Mouse (Mus musculus) embryonic facial prominence, embryonic 11.5 days (tissue): ENCODE measurements around the gene Spast. TPM values are rescaled to one million over a fixed set of nuclear protein-coding genes. Genes with fewer than 3 reads are reported as not detected.

Source experiments
- ATAC-seq: fragments of 200-750 bp; cut with Nextera tagmentation; replicated peaks from 2 replicates; pipeline ENCODE4 v1.8.0; 2017; ENCODE audit warnings: low read depth; ENCODE audit not compliant: insufficient number of reproducible peaks, low FRiP score, low TSS enrichment
- DNase-seq: peaks from one replicate; pipeline ENCODE4 v3.0.0-alpha.2; 2015; ENCODE audit warnings: low spot score
- H3K27ac ChIP-seq: fragments of 300-500 bp; sonication (generic); replicated peaks from 2 replicates; pipeline ENCODE4 v1.5.1; 2014; ENCODE audit warnings: mild to moderate bottlenecking, low read depth, low read length, control low read depth
- H3K27me3 ChIP-seq: fragments of 300-500 bp; sonication (generic); 2 replicates; pipeline ENCODE4 v1.6.1; 2014; ENCODE audit warnings: mild to moderate bottlenecking, low read length, moderate library complexity, mixed read lengths; ENCODE audit not compliant: control insufficient read depth, insufficient read depth
- H3K36me3 ChIP-seq: fragments of 300-500 bp; sonication (generic); replicated peaks from 2 replicates; pipeline ENCODE4 v1.6.1; 2014; ENCODE audit warnings: low read depth, mild to moderate bottlenecking, low read length, moderate library complexity, mixed read lengths; ENCODE audit not compliant: control insufficient read depth, insufficient read depth
- H3K4me1 ChIP-seq: fragments of 300-500 bp; sonication (generic); 2 replicates; pipeline ENCODE4 v1.6.1; 2014; ENCODE audit warnings: low read length, mixed read lengths; ENCODE audit not compliant: control insufficient read depth, insufficient read depth
- H3K4me2 ChIP-seq: fragments of 300-500 bp; sonication (generic); 2 replicates; pipeline ENCODE4 v1.6.1; 2014; ENCODE audit warnings: low read depth, mild to moderate bottlenecking, control low read depth, low read length, moderate library complexity
- H3K4me3 ChIP-seq: fragments of 300-500 bp; sonication (generic); 2 replicates; pipeline ENCODE4 v1.5.1; 2014; ENCODE audit warnings: low read depth, low read length, control low read depth
- H3K9ac ChIP-seq: fragments of 300-500 bp; sonication (generic); replicated peaks from 2 replicates; pipeline ENCODE4 v1.6.1; 2014; ENCODE audit warnings: mild to moderate bottlenecking, control low read depth, low read length
- H3K9me3 ChIP-seq: fragments of 300-500 bp; sonication (generic); replicated peaks from 2 replicates; pipeline ENCODE4 v1.6.1; 2016; ENCODE audit warnings: mild to moderate bottlenecking, low read length, inconsistent platforms, mixed read lengths; ENCODE audit not compliant: control insufficient read depth
- WGBS: fragments of 180-500 bp; shearing (Covaris S2); extraction: QIAGEN DNeasy Blood & Tissue Kit; methylation state at CpG from one replicate; pipeline ENCODE4 v1.1.7; 2014; 5-methylcytosine and 5-hydroxymethylcytosine counted together
- polyA plus RNA-seq: library from polyadenylated mRNA; unstranded; fragments of >200 nt; fragmentation: Nextera tagmentation; extraction: Ambion mirVana; gene quantifications from 2 replicates; pipeline ENCODE4 v1.2.1, GENCODE M21; 2014

The Spast gene
- polyA plus RNA-seq, 1 experiment from 2014 or later, result 41.3 TPM

GRCm38 (mm10) chr17:74338225-74338931, 409 bp upstream of the Spast start:
- no peaks in the 10 kb centered on the region for H3K9me3 ChIP-seq
- H3K27ac ChIP-seq, result peak overlapping the region; percentile 93
- no peaks in the 10 kb centered on the region for H3K36me3 ChIP-seq
- H3K4me1 ChIP-seq, result no peaks in the 10 kb centered on the region
- peak overlapping the region; percentile 98 for H3K4me3 ChIP-seq
- peak overlapping the region; percentile 75 for H3K4me2 ChIP-seq
- under 1% methylated on average over 42 of the region's 50 CpGs for WGBS
- H3K27me3 ChIP-seq, result no peaks in the 10 kb centered on the region
- ATAC-seq (peak; percentile 93), DNase-seq (peak; percentile 97)
- peak overlapping the region; percentile 97 for H3K9ac ChIP-seq

- Histone ChIP-seq H3K4me1 (no peaks in the 10 kb centered on the region), H3K36me3 (no peaks in the 10 kb centered on the region), H3K9me3 (no peaks in the 10 kb centered on the region), H3K27ac (no peak overlapping the region), H3K9ac (no peak overlapping the region), H3K27me3 (no peaks in the 10 kb centered on the region), H3K4me3 (0 out of 2 replicates have a peak overlapping the region, but pooled peaks have one; percentile 2), H3K4me2 (no peak overlapping the region)
- WGBS, result 61% methylated on average over 5 of the region's 5 CpGs
- ATAC-seq, result no peak
- no peak for DNase-seq
Measured at GRCm38 (mm10) chr17:74341151-74341550, 2.4 kb downstream of the Spast start.

- Histone ChIP-seq H3K36me3 (peaks cover 8% of the 10 kb centered on the region), H3K27me3 (no peaks in the 10 kb centered on the region), H3K9ac (no peak overlapping the region), H3K27ac (no peak overlapping the region), H3K9me3 (no peaks in the 10 kb centered on the region), H3K4me2 (no peak overlapping the region), H3K4me1 (no peaks in the 10 kb centered on the region), H3K4me3 (no peak overlapping the region)
- ATAC-seq (no peak), DNase-seq (no peak)
- 95% methylated on average over 1 of the region's 1 CpGs for WGBS
Measured at GRCm38 (mm10) chr17:74363592-74363991, 24.8 kb downstream of the Spast start.

GRCm38 (mm10) chr17:74376916-74377315, 38.1 kb downstream of the Spast start:
- Histone ChIP-seq H3K9me3 (no peaks in the 10 kb centered on the region), H3K36me3 (peaks cover 10% of the 10 kb centered on the region), H3K4me1 (no peaks in the 10 kb centered on the region), H3K4me2 (no peak overlapping the region), H3K27me3 (no peaks in the 10 kb centered on the region), H3K4me3 (no peak overlapping the region), H3K9ac (no peak overlapping the region), H3K27ac (no peak overlapping the region)
- 88% methylated on average over 1 of the region's 1 CpGs for WGBS
- no peak for DNase-seq
- no peak for ATAC-seq

GRCm38 (mm10) chr17:74386657-74387056, 47.9 kb downstream of the Spast start:
- Histone ChIP-seq H3K4me2 (no peak overlapping the region), H3K27ac (no peak overlapping the region), H3K27me3 (no peaks in the 10 kb centered on the region), H3K36me3 (peaks cover 6% of the 10 kb centered on the region), H3K4me1 (no peaks in the 10 kb centered on the region), H3K4me3 (no peak overlapping the region), H3K9ac (no peak overlapping the region), H3K9me3 (no peaks in the 10 kb centered on the region)
- DNase-seq, result no peak
- ATAC-seq, result no peak

GRCm38 (mm10) chr17:74389847-74390246, 51.1 kb downstream of the Spast start:
- no peak for ATAC-seq
- Histone ChIP-seq H3K9ac (no peak overlapping the region), H3K9me3 (no peaks in the 10 kb centered on the region), H3K4me1 (no peaks in the 10 kb centered on the region), H3K4me3 (no peak overlapping the region), H3K4me2 (no peak overlapping the region), H3K36me3 (no peaks in the 10 kb centered on the region; the same call in 1 of the 2 replicates), H3K27ac (no peak overlapping the region), H3K27me3 (no peaks in the 10 kb centered on the region)
- 82% methylated on average over 3 of the region's 3 CpGs for WGBS
- DNase-seq, result no peak

GRCm38 (mm10) chr17:74394381-74394780, 55.6 kb downstream of the Spast start:
- Histone ChIP-seq H3K4me2 (no peak overlapping the region), H3K4me1 (no peaks in the 10 kb centered on the region), H3K4me3 (no peak overlapping the region), H3K9me3 (no peaks in the 10 kb centered on the region), H3K9ac (no peak overlapping the region), H3K27me3 (no peaks in the 10 kb centered on the region), H3K36me3 (no peaks in the 10 kb centered on the region; the same call in 1 of the 2 replicates), H3K27ac (no peak overlapping the region)
- DNase-seq (no peak), ATAC-seq (no peak)
- 80% methylated on average over 2 of the region's 2 CpGs for WGBS

- Histone ChIP-seq H3K9ac (peak overlapping the region; percentile 95), H3K4me1 (no peaks in the 10 kb centered on the region), H3K27ac (no peak overlapping the region), H3K9me3 (no peaks in the 10 kb centered on the region), H3K27me3 (no peaks in the 10 kb centered on the region), H3K36me3 (no peaks in the 10 kb centered on the region; the same call in 1 of the 2 replicates), H3K4me2 (peak overlapping the region; percentile 30), H3K4me3 (peak overlapping the region; percentile 93)
- 29% methylated on average over 16 of the region's 16 CpGs for WGBS
- DNase-seq, result peak; percentile 11
- ATAC-seq, result 0 out of 2 replicates have a peak, but pooled peaks have one; percentile 18
Measured at GRCm38 (mm10) chr17:74394855-74395254, 56.1 kb downstream of the Spast start.
